Mouse (Mus musculus) mouse embryonic stem cell (cell line): Measurements from ENCODE around the gene Btnl10.

Source experiments
- in situ Hi-C, 2 experiments: fragments of 300-500 bp; cut with MboI; formaldehyde crosslinking; loops; 1 replicate in 1 of 2; 3 replicates in 1 of 2; pipeline ENCODE4 v1.14.3; 2019 to 2020; ENCODE audit warnings: low sequenced_read_pairs in 2 of 2, low pct_unique_long_range_greater_than_20kb in 1 of 2, mixed read lengths in 1 of 2; ENCODE audit not compliant: unreplicated experiment in 1 of 2

The Btnl10 gene

GRCm38 (mm10) chr11:58917745-58918366, at the start of gene Btnl10:
Btnl10 (plus strand) TSS chr11:58917908.
- in situ Hi-C loops: no loop called here

GRCm38 (mm10) chr11:58867954-58868330, 49.8 kb upstream of the Btnl10 start:
- in situ Hi-C loops: no loop called here

GRCm38 (mm10) chr11:58870961-58871360, 46.7 kb upstream of the Btnl10 start:
- in situ Hi-C loops: no loop called here

- in situ Hi-C loops: no loop called here
Measured at GRCm38 (mm10) chr11:58883756-58884155, 34.0 kb upstream of the Btnl10 start.

- in situ Hi-C loops: no loop called here
Measured at GRCm38 (mm10) chr11:58890511-58890910, 27.2 kb upstream of the Btnl10 start.

- in situ Hi-C loops: no loop called here
Measured at GRCm38 (mm10) chr11:58894456-58894855, 23.3 kb upstream of the Btnl10 start.

- in situ Hi-C loops: no loop called here
Measured at GRCm38 (mm10) chr11:58897485-58897884, 20.2 kb upstream of the Btnl10 start.

GRCm38 (mm10) chr11:58901080-58901479, 16.6 kb upstream of the Btnl10 start:
- in situ Hi-C loops: no loop called here

GRCm38 (mm10) chr11:58903511-58904409, 13.9 kb upstream of the Btnl10 start, which contains the start of gene Zfp39:
Zfp39 (minus strand) TSS chr11:58904225.
- in situ Hi-C loops: no loop called here

- in situ Hi-C loops: no loop called here
Measured at GRCm38 (mm10) chr11:58904410-58904718, 13.3 kb upstream of the Btnl10 start.

GRCm38 (mm10) chr11:58904838-58905237, 12.9 kb upstream of the Btnl10 start:
- in situ Hi-C loops: no loop called here

GRCm38 (mm10) chr11:58913776-58914175, 3.9 kb upstream of the Btnl10 start:
- in situ Hi-C loops: no loop called here

GRCm38 (mm10) chr11:58914461-58915028, 3.2 kb upstream of the Btnl10 start:
- in situ Hi-C loops: no loop called here

- in situ Hi-C loops: no loop called here
Measured at GRCm38 (mm10) chr11:58916879-58917744, 596 bp upstream of the Btnl10 start.

GRCm38 (mm10) chr11:58918759-58919158, 1.1 kb downstream of the Btnl10 start:
- in situ Hi-C loops: no loop called here

- in situ Hi-C loops: no loop called here
Measured at GRCm38 (mm10) chr11:58922420-58922819, 4.7 kb downstream of the Btnl10 start.

- in situ Hi-C loops: no loop called here
Measured at GRCm38 (mm10) chr11:58926651-58927050, 8.9 kb downstream of the Btnl10 start.

GRCm38 (mm10) chr11:58927053-58927452, 9.3 kb downstream of the Btnl10 start:
- in situ Hi-C loops: no loop called here
